Mouse (Mus musculus): ENCODE measurements around the gene Ip6k2.

- TF ChIP-seq EP300 (IDR thresholded peaks at IDR 0.05; ENCODE audit: low read depth) (no peak), CTCF (IDR thresholded peaks at IDR 0.05; ENCODE audit: low read depth) (no peak)
These were observed 33.0 kb upstream of the Ip6k2 start for GRCm38 (mm10) chr9:108750616-108751015.

Data from liver, embryonic 14.5 days (tissue).